Mouse (Mus musculus): ENCODE data around the gene Ankrd34c. TPM values are rescaled to one million over a fixed set of nuclear protein-coding genes. Genes with fewer than 3 reads are reported as not detected.

Gene Ankrd34c
- polyA plus RNA-seq, 1 experiment = 7.6 TPM

DNA sequence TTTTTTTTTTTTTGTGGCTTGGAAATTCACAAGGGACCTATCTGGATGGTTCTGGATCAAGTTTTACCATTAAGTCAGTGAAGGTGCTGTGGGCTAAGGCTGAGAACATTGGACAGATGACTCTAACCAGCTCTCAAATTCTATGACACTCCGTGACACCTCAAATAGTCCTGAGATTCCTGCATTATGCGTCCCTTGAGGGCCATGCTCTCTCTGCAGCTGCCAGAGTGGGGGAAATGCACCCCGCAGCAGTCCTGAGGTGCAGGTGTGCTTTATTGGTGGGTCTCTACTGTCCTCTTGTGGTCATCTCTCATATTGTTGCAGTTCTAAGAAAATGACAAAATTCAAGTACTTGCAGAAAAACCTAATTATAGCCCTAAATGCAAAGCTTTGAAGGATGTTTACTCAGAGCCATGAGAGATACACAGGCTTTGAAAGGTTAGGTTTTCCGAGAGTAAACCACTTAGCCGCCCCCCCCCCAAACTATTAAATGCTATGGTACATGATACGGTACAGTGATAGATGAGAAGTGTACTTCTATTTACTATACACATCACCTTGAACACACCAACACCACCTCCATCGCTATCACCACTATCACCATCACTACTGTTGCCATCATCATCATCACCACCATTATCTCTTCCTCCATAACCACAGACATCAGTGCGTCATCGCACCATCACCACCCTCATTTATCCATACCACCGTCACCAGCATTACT lies 50.6 kb downstream of the Ankrd34c start:
- Histone ChIP-seq H3K4me3 (ENCODE audit: insufficient read depth, low read length) (no peak overlapping the region), H3K4me1 (ENCODE audit: control insufficient read depth, insufficient read depth, low read length) (no peaks in the 10 kb centered on the region), H3K27ac (ENCODE audit: insufficient read depth, low read length) (no peak overlapping the region)
- TF ChIP-seq POLR2A (IDR thresholded peaks at IDR 0.05; ENCODE audit: extremely low read depth, insufficient read depth, low read length) (no peak), CTCF (IDR thresholded peaks at IDR 0.05; ENCODE audit: extremely low read depth, insufficient read depth, low read length) (peak; percentile 80)

DNA sequence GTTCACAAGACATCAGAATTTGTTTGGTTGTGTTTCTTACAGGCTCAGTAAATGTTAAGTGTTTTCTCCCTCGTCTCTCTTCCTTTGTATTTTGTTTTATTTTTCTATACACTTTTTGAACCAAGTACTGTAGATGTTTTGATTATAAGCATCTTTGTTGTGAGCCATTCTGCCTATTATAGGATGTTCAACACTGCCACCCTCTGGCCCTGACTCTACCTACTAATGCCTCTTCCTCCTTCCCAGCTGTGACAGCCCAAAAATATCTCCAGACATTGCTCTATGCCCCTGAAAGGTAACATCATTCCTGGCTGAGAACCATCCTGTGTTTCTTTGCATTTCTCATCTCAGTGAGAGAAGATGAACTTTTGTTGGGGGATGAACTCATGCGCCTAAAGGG lies 52.0 kb downstream of the Ankrd34c start:
- TF ChIP-seq POLR2A (IDR thresholded peaks at IDR 0.05; ENCODE audit: extremely low read depth, insufficient read depth, low read length) = no peak
- peak; percentile 17; the same call in 1 of the 2 replicates for TF ChIP-seq CTCF (IDR thresholded peaks at IDR 0.05; ENCODE audit: extremely low read depth, insufficient read depth, low read length)
- H3K27ac ChIP-seq (ENCODE audit: insufficient read depth, low read length) = no peak overlapping the region
- no peaks in the 10 kb centered on the region for H3K4me1 ChIP-seq (ENCODE audit: control insufficient read depth, insufficient read depth, low read length)
- H3K4me3 ChIP-seq (ENCODE audit: insufficient read depth, low read length) = no peak overlapping the region

DNA sequence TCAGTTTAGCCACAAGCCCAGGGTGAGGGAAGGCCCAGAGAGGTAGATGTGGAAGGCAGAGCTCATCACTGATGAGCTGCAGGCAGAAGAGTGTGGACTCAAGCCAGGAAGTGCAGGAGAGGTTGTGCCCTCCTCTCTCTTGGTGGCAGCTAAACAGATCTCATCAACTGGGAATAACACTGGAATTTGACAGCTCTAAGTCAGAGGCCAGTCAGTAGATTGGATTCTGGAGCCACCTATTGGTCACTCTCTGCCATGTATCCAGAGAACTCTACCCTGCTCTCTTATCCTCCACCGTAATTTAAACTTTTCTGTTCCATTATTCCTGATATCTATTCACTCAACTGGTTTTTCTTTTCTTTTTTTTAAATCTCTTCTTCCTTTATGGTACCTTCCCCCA lies 59.3 kb downstream of the Ankrd34c start:
- H3K27ac ChIP-seq (ENCODE audit: insufficient read depth, low read length) = no peak overlapping the region
- TF ChIP-seq POLR2A (IDR thresholded peaks at IDR 0.05; ENCODE audit: extremely low read depth, insufficient read depth, low read length) = no peak
- peak; percentile 57 for TF ChIP-seq CTCF (IDR thresholded peaks at IDR 0.05; ENCODE audit: extremely low read depth, insufficient read depth, low read length)
- H3K4me3 ChIP-seq (ENCODE audit: insufficient read depth, low read length) = no peak overlapping the region
- no peaks in the 10 kb centered on the region for H3K4me1 ChIP-seq (ENCODE audit: control insufficient read depth, insufficient read depth, low read length)

Other genes with a start within 250 kb of the Ankrd34c start
- 1.0 and 1.3 TPM in 2 replicates for gene Minar1, start 115.3 kb downstream of the Ankrd34c start, polyA plus RNA-seq (2012; rRNA removed)
- gene Tmed3, start 33.4 kb downstream of the Ankrd34c start, polyA plus RNA-seq (2012; rRNA removed) = 47.0 and 50.8 TPM in 2 replicates
- gene Rasgrf1, start 171.4 kb upstream of the Ankrd34c start, polyA plus RNA-seq (2012; rRNA removed) = 124 and 142 TPM in 2 replicates